Mouse (Mus musculus) lung, embryonic 14.5 days (tissue): ENCODE results near the gene Tspan2. TPM values are rescaled to one million over a fixed set of nuclear protein-coding genes. Genes with fewer than 3 reads are reported as not detected.

ENCODE experiments used
- ATAC-seq: fragments of 200-750 bp; cut with Nextera tagmentation; 2 replicates; pipeline ENCODE4 v1.8.0; 2017; ENCODE audit warnings: mild to moderate bottlenecking, moderate TSS enrichment, moderate library complexity; ENCODE audit not compliant: insufficient read depth
- DNase-seq: peaks from one replicate; pipeline ENCODE4 v3.0.0-alpha.2; 2015
- H3K27ac ChIP-seq: fragments of 300-500 bp; sonication (generic); 2 replicates; pipeline ENCODE4 v1.5.1; 2014; ENCODE audit warnings: low read depth, mild to moderate bottlenecking, moderate library complexity
- H3K27me3 ChIP-seq: fragments of 300-500 bp; sonication (generic); 2 replicates; pipeline ENCODE4 v1.6.1; 2014; ENCODE audit warnings: low read length, control low read depth; ENCODE audit not compliant: insufficient read depth
- H3K36me3 ChIP-seq: fragments of 300-500 bp; sonication (generic); 2 replicates; pipeline ENCODE4 v1.6.1; 2014; ENCODE audit warnings: control low read depth; ENCODE audit not compliant: insufficient read depth
- H3K4me1 ChIP-seq: fragments of 300-500 bp; sonication (generic); 2 replicates; pipeline ENCODE4 v1.6.1; 2014; ENCODE audit warnings: antibody characterized with exemption, control low read depth; ENCODE audit not compliant: insufficient read depth
- H3K4me2 ChIP-seq: fragments of 300-500 bp; sonication (generic); 2 replicates; pipeline ENCODE4 v1.6.1; 2014; ENCODE audit warnings: mild to moderate bottlenecking
- H3K4me3 ChIP-seq: fragments of 300-500 bp; sonication (generic); 2 replicates; pipeline ENCODE4 v1.5.1; 2014; ENCODE audit warnings: low read depth, low read length
- H3K9ac ChIP-seq: fragments of 300-500 bp; sonication (generic); 2 replicates; pipeline ENCODE4 v1.6.1; 2014
- H3K9me3 ChIP-seq: fragments of 300-500 bp; sonication (generic); 2 replicates; pipeline ENCODE4 v1.6.1; 2016; ENCODE audit warnings: low read depth, low read length, control low read depth
- CTCF ChIP-seq: IDR thresholded peaks from 2 replicates; pipeline ENCODE4 v1.5.1; 2016; ENCODE audit warnings: antibody characterized with exemption, low read depth
- WGBS: fragments of 180-500 bp; shearing (Covaris S2); extraction: QIAGEN DNeasy Blood & Tissue Kit; methylation state at CpG from one replicate; pipeline ENCODE4 v1.1.7; 2014; 5-methylcytosine and 5-hydroxymethylcytosine counted together
- polyA plus RNA-seq: library from polyadenylated mRNA; unstranded; fragments of >200 nt; fragmentation: Nextera tagmentation; extraction: Ambion mirVana; gene quantifications from 2 replicates; pipeline ENCODE4 v1.2.1, GENCODE M21; 2014

Tspan2 gene
- polyA plus RNA-seq, 1 experiment from 2014 or later = 16.2 TPM

- H3K27ac ChIP-seq = peak overlapping the region; percentile 46; the same call in 1 of the 2 replicates
- no peaks in the 10 kb centered on the region for H3K9me3 ChIP-seq
- TF ChIP-seq CTCF = no peak
- H3K4me2 ChIP-seq = no peak overlapping the region
- WGBS = 34% methylated on average over 4 of the region's 4 CpGs
- peaks cover 10% of the 10 kb centered on the region; the same call in 1 of the 2 replicates for H3K4me1 ChIP-seq
- ATAC-seq (peak; percentile 53; the same call in 1 of the 2 replicates), DNase-seq (no peak)
- no peaks in the 10 kb centered on the region for H3K36me3 ChIP-seq
- no peaks in the 10 kb centered on the region for H3K27me3 ChIP-seq
- H3K4me3 ChIP-seq = no peak overlapping the region
- H3K9ac ChIP-seq = no peak overlapping the region
Measured at GRCm38 (mm10) chr3:102743202-102743601, 8.9 kb downstream of the Tspan2 start.

- no peak overlapping the region for H3K9ac ChIP-seq
- H3K27ac ChIP-seq = peak overlapping the region; percentile 63
- WGBS = 76% methylated on average over 9 of the region's 9 CpGs
- no peaks in the 10 kb centered on the region for H3K27me3 ChIP-seq
- H3K36me3 ChIP-seq = no peaks in the 10 kb centered on the region
- TF ChIP-seq CTCF = no peak
- ATAC-seq = 0 out of 2 replicates have a peak, but pooled peaks have one; percentile 36
- peaks cover 9% of the 10 kb centered on the region; the same call in 1 of the 2 replicates for H3K4me1 ChIP-seq
- H3K4me2 ChIP-seq = no peak overlapping the region
- no peak overlapping the region for H3K4me3 ChIP-seq
- no peaks in the 10 kb centered on the region for H3K9me3 ChIP-seq
- DNase-seq = no peak
Measured at GRCm38 (mm10) chr3:102743781-102744471, 9.6 kb downstream of the Tspan2 start.

GRCm38 (mm10) chr3:102744657-102745056, 10.3 kb downstream of the Tspan2 start:
- Histone ChIP-seq H3K27ac (peak overlapping the region; percentile 63), H3K9me3 (no peaks in the 10 kb centered on the region), H3K4me3 (no peak overlapping the region), H3K9ac (no peak overlapping the region), H3K4me2 (no peak overlapping the region), H3K36me3 (no peaks in the 10 kb centered on the region), H3K4me1 (peaks cover 7% of the 10 kb centered on the region; the same call in 1 of the 2 replicates), H3K27me3 (no peaks in the 10 kb centered on the region)
- DNase-seq (no peak), ATAC-seq (no peak)
- 27% methylated on average over 5 of the region's 5 CpGs for WGBS
- TF ChIP-seq CTCF = no peak

GRCm38 (mm10) chr3:102746174-102746573, 11.8 kb downstream of the Tspan2 start:
- WGBS = 84% methylated on average over 4 of the region's 4 CpGs

GRCm38 (mm10) chr3:102748038-102748437, 13.7 kb downstream of the Tspan2 start:
- TF ChIP-seq CTCF = no peak
- 64% methylated on average over 3 of the region's 3 CpGs for WGBS
- no peak for DNase-seq

More at GRCm38 (mm10) chr3:102746174-102746573, 11.8 kb downstream of the Tspan2 start:
- no peak for DNase-seq
- H3K4me2 ChIP-seq = no peak overlapping the region
- H3K27ac ChIP-seq = no peak overlapping the region
- no peak for ATAC-seq
- no peaks in the 10 kb centered on the region for H3K9me3 ChIP-seq
- H3K9ac ChIP-seq = no peak overlapping the region
- H3K4me3 ChIP-seq = no peak overlapping the region
- no peak for TF ChIP-seq CTCF
- H3K4me1 ChIP-seq = peaks cover 7% of the 10 kb centered on the region; the same call in 1 of the 2 replicates
- no peaks in the 10 kb centered on the region for H3K27me3 ChIP-seq
- H3K36me3 ChIP-seq = no peaks in the 10 kb centered on the region

GRCm38 (mm10) chr3:102748686-102749085, 14.4 kb downstream of the Tspan2 start:
- no peaks in the 10 kb centered on the region for H3K9me3 ChIP-seq
- DNase-seq (no peak), ATAC-seq (no peak)
- H3K4me1 ChIP-seq = peaks cover 4% of the 10 kb centered on the region; the same call in 1 of the 2 replicates
- H3K27me3 ChIP-seq = no peaks in the 10 kb centered on the region
- no peaks in the 10 kb centered on the region for H3K36me3 ChIP-seq
- no peak overlapping the region for H3K4me2 ChIP-seq
- no peak overlapping the region for H3K4me3 ChIP-seq
- no peak overlapping the region for H3K27ac ChIP-seq
- H3K9ac ChIP-seq = no peak overlapping the region
- WGBS = 81% methylated on average over 5 of the region's 5 CpGs
- no peak for TF ChIP-seq CTCF

More at GRCm38 (mm10) chr3:102748038-102748437, 13.7 kb downstream of the Tspan2 start:
- Histone ChIP-seq H3K9me3 (no peaks in the 10 kb centered on the region), H3K27me3 (no peaks in the 10 kb centered on the region), H3K9ac (no peak overlapping the region), H3K4me3 (no peak overlapping the region), H3K27ac (no peak overlapping the region), H3K4me2 (no peak overlapping the region), H3K4me1 (peaks cover 4% of the 10 kb centered on the region; the same call in 1 of the 2 replicates), H3K36me3 (no peaks in the 10 kb centered on the region)
- no peak for ATAC-seq

- no peak for TF ChIP-seq CTCF
- no peaks in the 10 kb centered on the region for H3K36me3 ChIP-seq
- no peak for ATAC-seq
- H3K9me3 ChIP-seq = no peaks in the 10 kb centered on the region
- no peaks in the 10 kb centered on the region for H3K4me1 ChIP-seq
- DNase-seq = no peak
- H3K4me3 ChIP-seq = no peak overlapping the region
- WGBS = 65% methylated on average over 5 of the region's 5 CpGs
- no peak overlapping the region for H3K27ac ChIP-seq
- H3K4me2 ChIP-seq = no peak overlapping the region
- H3K27me3 ChIP-seq = no peaks in the 10 kb centered on the region
- H3K9ac ChIP-seq = no peak overlapping the region
Measured at GRCm38 (mm10) chr3:102751136-102751535, 16.8 kb downstream of the Tspan2 start.
